Mouse (Mus musculus): ENCODE results near the gene Tenm4. TPM values are rescaled to one million over a fixed set of nuclear protein-coding genes. Genes with fewer than 3 reads are reported as not detected.

Tenm4 gene
- total and polyA plus RNA-seq, 3 experiments = 9.2 to 15.2 TPM; not detected in 1

DNA sequence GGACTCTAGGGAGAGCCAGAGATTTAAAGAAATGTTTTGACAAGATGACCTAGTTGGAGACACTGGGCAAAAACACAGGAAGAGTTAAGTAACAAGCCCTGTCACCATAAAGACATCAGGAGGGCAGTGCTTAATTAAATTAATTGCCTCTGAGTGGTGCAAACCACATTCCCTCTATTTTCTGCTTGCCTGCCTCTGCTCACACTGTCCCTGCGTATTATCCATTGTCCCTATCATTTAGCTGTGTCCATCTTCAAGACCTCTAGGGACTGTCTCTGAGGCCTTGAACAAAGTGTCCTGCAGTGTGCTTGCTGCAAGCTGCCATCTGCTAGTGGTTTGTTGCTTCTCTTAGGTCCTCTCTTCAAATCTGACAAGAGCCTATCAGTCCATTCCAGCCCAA lies 508.7 kb downstream of the Tenm4 start:
- H3K36me3 ChIP-seq (ENCODE audit: control insufficient read depth in 1 of 2, insufficient read depth in 2 of 2, low read length in 2 of 2) = no peaks in the 10 kb centered on the region

DNA sequence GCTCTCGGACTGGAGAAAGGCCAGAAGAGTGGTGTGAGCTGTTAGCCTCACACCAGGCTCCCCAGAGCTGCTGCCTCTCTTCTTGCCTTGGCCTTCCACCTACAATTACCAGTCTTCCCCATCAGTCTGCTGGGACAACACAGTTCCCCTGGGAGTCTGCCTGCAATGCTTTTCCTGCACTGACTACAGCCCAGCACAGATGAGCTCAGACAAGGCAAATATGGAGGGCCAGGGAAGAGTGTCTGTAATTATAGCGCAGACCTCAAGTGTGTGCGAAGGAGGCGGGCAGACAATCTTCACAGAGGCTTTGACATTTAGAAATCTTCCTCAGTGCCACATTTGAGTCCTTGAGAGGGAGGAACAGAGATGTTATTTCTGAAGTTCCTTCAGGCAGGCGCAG lies 509.4 kb downstream of the Tenm4 start:
- Histone ChIP-seq H3K27ac (ENCODE audit: control insufficient read depth, low read depth, low read length) (no peak overlapping the region), H3K27me3 (ENCODE audit: control insufficient read depth in 1 of 2, insufficient read depth in 2 of 2, low read length in 2 of 2) (peaks cover 0 to 3% of the 10 kb centered on the region in 2 experiments; a peak in 1 of 4 replicates), H3K4me1 (ENCODE audit: control insufficient read depth in 1 of 2, insufficient read depth in 2 of 2, low read length in 2 of 2) (no peaks in the 10 kb centered on the region), H3K36me3 (ENCODE audit: control insufficient read depth in 1 of 2, insufficient read depth in 2 of 2, low read length in 2 of 2) (no peaks in the 10 kb centered on the region), H3K9me3 (replicated peaks; ENCODE audit: insufficient read depth, low read length) (no peaks in the 10 kb centered on the region), H3K4me3 (ENCODE audit: control insufficient read depth in 1 of 2, insufficient read depth in 1 of 2, low read depth in 2 of 2, low read length in 2 of 2) (no peak overlapping the region), H3K9ac (ENCODE audit: control insufficient read depth, low read depth, low read length, poor library complexity, severe bottlenecking) (no peak overlapping the region), H3K79me2 (ENCODE audit: control insufficient read depth, insufficient read depth, low read length, poor library complexity) (no peaks in the 10 kb centered on the region)
- TF ChIP-seq MEF2A (IDR thresholded peaks at IDR 0.05; ENCODE audit: extremely low read depth, insufficient replicate concordance, low read depth, low read length, poor library complexity, severe bottlenecking) (no peak), UBTF (IDR thresholded peaks at IDR 0.05; ENCODE audit: borderline replicate concordance, insufficient read depth, low read depth, low read length) (no peak), MAX (IDR thresholded peaks at IDR 0.05; ENCODE audit: low read length) (no peak), KAT2A (conservative IDR thresholded peaks at IDR 0.05; ENCODE audit: low read depth, low read length) (no peak)
- DNase-seq (ENCODE audit: low read depth, low spot score) = no peak

More for the DNA sequence above, 508.7 kb downstream of the Tenm4 start:
- Histone ChIP-seq H3K27me3 (ENCODE audit: control insufficient read depth in 1 of 2, insufficient read depth in 2 of 2, low read length in 2 of 2) (peaks cover 0 to 3% of the 10 kb centered on the region in 2 experiments; a peak in 1 of 4 replicates), H3K9ac (ENCODE audit: control insufficient read depth, low read depth, low read length, poor library complexity, severe bottlenecking) (no peak overlapping the region), H3K4me1 (ENCODE audit: control insufficient read depth in 1 of 2, insufficient read depth in 2 of 2, low read length in 2 of 2) (no peaks in the 10 kb centered on the region), H3K4me3 (ENCODE audit: control insufficient read depth in 1 of 2, insufficient read depth in 1 of 2, low read depth in 2 of 2, low read length in 2 of 2) (no peak overlapping the region), H3K79me2 (ENCODE audit: control insufficient read depth, insufficient read depth, low read length, poor library complexity) (no peaks in the 10 kb centered on the region), H3K9me3 (replicated peaks; ENCODE audit: insufficient read depth, low read length) (no peaks in the 10 kb centered on the region), H3K27ac (ENCODE audit: control insufficient read depth, low read depth, low read length) (no peak overlapping the region)
- TF ChIP-seq RAD21 (IDR thresholded peaks at IDR 0.05; ENCODE audit: low read depth, low read length) (no peak), ZMIZ1 (IDR thresholded peaks at IDR 0.05; ENCODE audit: low read depth, low read length) (no peak), ZNF384 (IDR thresholded peaks at IDR 0.05; ENCODE audit: low read depth, low read length) (no peak), ZKSCAN1 (IDR thresholded peaks at IDR 0.05; ENCODE audit: low read depth, low read length) (no peak), UBTF (IDR thresholded peaks at IDR 0.05; ENCODE audit: borderline replicate concordance, insufficient read depth, low read depth, low read length) (no peak), TBP (IDR thresholded peaks at IDR 0.05; ENCODE audit: low read depth, low read length) (no peak), CHD2 (IDR thresholded peaks at IDR 0.05; ENCODE audit: low read length) (no peak), POLR2A (IDR thresholded peaks at IDR 0.05; ENCODE audit: control insufficient read depth in 1 of 2, insufficient read depth in 1 of 2, low read depth in 1 of 2, low read length in 2 of 2, poor library complexity in 1 of 2) (no peak), KAT2A (conservative IDR thresholded peaks at IDR 0.05; ENCODE audit: low read depth, low read length) (no peak), MYB (IDR thresholded peaks at IDR 0.05; ENCODE audit: low read depth, low read length) (no peak), EP300 (IDR thresholded peaks at IDR 0.05; ENCODE audit: low read depth in 1 of 2, low read length in 2 of 2) (no peak), CTCF (IDR thresholded peaks at IDR 0.05 in 2 of 3, conservative IDR thresholded peaks at IDR 0.05 in 1 of 3; ENCODE audit: control insufficient read depth in 1 of 3, insufficient read depth in 1 of 3, low read depth in 2 of 3, low read length in 3 of 3, poor library complexity in 1 of 3, severe bottlenecking in 1 of 3) (no peak), GABPA (IDR thresholded peaks at IDR 0.05; ENCODE audit: low read depth, low read length) (no peak), NELFE (IDR thresholded peaks at IDR 0.05; ENCODE audit: low read depth, low read length) (no peak), TAL1 (IDR thresholded peaks at IDR 0.05; ENCODE audit: low read length) (no peak), ETS1 (IDR thresholded peaks at IDR 0.05; ENCODE audit: low read depth, low read length) (no peak), CHD1 (IDR thresholded peaks at IDR 0.05; ENCODE audit: low read depth, low read length) (no peak), RCOR1 (IDR thresholded peaks at IDR 0.05; ENCODE audit: low read depth, low read length) (no peak)
- no peak for DNase-seq (ENCODE audit: low read depth, low spot score)
